Mouse (Mus musculus): ENCODE measurements at regions not wholly inside any gene's neighbourhood (a gene's known extent, or its start where the extent isn't known, plus 50 kb on each side); places are given as distances from the start of the nearest gene placed in this dataset.

GRCm38 (mm10) chr8:35185165-35185564 lies 580.4 kb upstream of the Gm19410 start:
- Histone ChIP-seq H3K4me1 (ENCODE audit: control insufficient read depth, insufficient read depth, low read length) (no peaks in the 10 kb centered on the region), H3K4me2 (ENCODE audit: low read depth, low read length) (no peak overlapping the region), H3K36me3 (ENCODE audit: control insufficient read depth, insufficient read depth, low read length) (no peaks in the 10 kb centered on the region), H3K27me3 (ENCODE audit: control insufficient read depth, insufficient read depth, low read length) (no peaks in the 10 kb centered on the region), H3K27ac (ENCODE audit: low read length) (no peak overlapping the region), H3K4me3 (replicated peaks; ENCODE audit: low read length) (no peak overlapping the region; the same call in 1 of the 2 replicates), H3K9ac (ENCODE audit: low read length) (no peak overlapping the region), H3K9me3 (replicated peaks; ENCODE audit: control insufficient read depth, low read length) (0 out of 2 replicates have a peak, but pooled peaks cover 3% of the 10 kb centered on the region)
- ATAC-seq (ENCODE audit: insufficient read depth, low FRiP score): no peak
- 72% methylated on average over 10 of the region's 10 CpGs for WGBS

- Histone ChIP-seq H3K4me1 (ENCODE audit: control insufficient read depth, insufficient read depth, low read length) (peaks cover 1% of the 10 kb centered on the region; the same call in 1 of the 2 replicates), H3K4me3 (replicated peaks; ENCODE audit: low read length) (no peak overlapping the region), H3K9ac (ENCODE audit: low read length) (no peak overlapping the region), H3K4me2 (ENCODE audit: low read depth, low read length) (no peak overlapping the region), H3K9me3 (replicated peaks; ENCODE audit: control insufficient read depth, low read length) (no peaks in the 10 kb centered on the region), H3K36me3 (ENCODE audit: control insufficient read depth, insufficient read depth, low read length) (no peaks in the 10 kb centered on the region), H3K27me3 (ENCODE audit: control insufficient read depth, insufficient read depth, low read length) (no peaks in the 10 kb centered on the region), H3K27ac (ENCODE audit: low read length) (no peak overlapping the region)
- ATAC-seq (ENCODE audit: insufficient read depth, low FRiP score): no peak
- WGBS: 93% methylated on average over 8 of the region's 8 CpGs
Measured at GRCm38 (mm10) chr8:35188531-35188930, 577.1 kb upstream of the Gm19410 start.

- no peak overlapping the region for H3K4me3 ChIP-seq (replicated peaks; ENCODE audit: low read length)
- H3K27ac ChIP-seq (ENCODE audit: low read length): no peak overlapping the region
- H3K4me2 ChIP-seq (ENCODE audit: low read depth, low read length): no peak overlapping the region
- ATAC-seq (ENCODE audit: insufficient read depth, low FRiP score): no peak
- H3K36me3 ChIP-seq (ENCODE audit: control insufficient read depth, insufficient read depth, low read length): no peaks in the 10 kb centered on the region
- no peak overlapping the region for H3K9ac ChIP-seq (ENCODE audit: low read length)
- H3K4me1 ChIP-seq (ENCODE audit: control insufficient read depth, insufficient read depth, low read length): peaks cover 3% of the 10 kb centered on the region; the same call in 1 of the 2 replicates
- H3K9me3 ChIP-seq (replicated peaks; ENCODE audit: control insufficient read depth, low read length): no peaks in the 10 kb centered on the region
- H3K27me3 ChIP-seq (ENCODE audit: control insufficient read depth, insufficient read depth, low read length): no peaks in the 10 kb centered on the region
- 69% methylated on average over 16 of the region's 16 CpGs for WGBS
Measured at GRCm38 (mm10) chr8:35189695-35190094, 575.9 kb upstream of the Gm19410 start.

- no peaks in the 10 kb centered on the region for H3K36me3 ChIP-seq (ENCODE audit: control insufficient read depth, insufficient read depth, low read length)
- H3K9me3 ChIP-seq (replicated peaks; ENCODE audit: control insufficient read depth, low read length): no peaks in the 10 kb centered on the region
- H3K4me2 ChIP-seq (ENCODE audit: low read depth, low read length): no peak overlapping the region
- peaks cover 3% of the 10 kb centered on the region; the same call in 1 of the 2 replicates for H3K4me1 ChIP-seq (ENCODE audit: control insufficient read depth, insufficient read depth, low read length)
- H3K4me3 ChIP-seq (replicated peaks; ENCODE audit: low read length): no peak overlapping the region
- H3K27ac ChIP-seq (ENCODE audit: low read length): no peak overlapping the region
- no peaks in the 10 kb centered on the region for H3K27me3 ChIP-seq (ENCODE audit: control insufficient read depth, insufficient read depth, low read length)
- WGBS: 44% methylated on average over 3 of the region's 3 CpGs
- ATAC-seq (ENCODE audit: insufficient read depth, low FRiP score): no peak
- H3K9ac ChIP-seq (ENCODE audit: low read length): no peak overlapping the region
Measured at GRCm38 (mm10) chr8:35192515-35192914, 573.1 kb upstream of the Gm19410 start.

GRCm38 (mm10) chr8:35193771-35194170 lies 571.8 kb upstream of the Gm19410 start:
- 7% methylated on average over 1 of the region's 1 CpGs for WGBS
- Histone ChIP-seq H3K9ac (ENCODE audit: low read length) (no peak overlapping the region), H3K4me2 (ENCODE audit: low read depth, low read length) (no peak overlapping the region), H3K27ac (ENCODE audit: low read length) (peak overlapping the region; percentile 68; the same call in 1 of the 2 replicates), H3K4me1 (ENCODE audit: control insufficient read depth, insufficient read depth, low read length) (peaks cover 12% of the 10 kb centered on the region), H3K36me3 (ENCODE audit: control insufficient read depth, insufficient read depth, low read length) (no peaks in the 10 kb centered on the region), H3K4me3 (replicated peaks; ENCODE audit: low read length) (no peak overlapping the region), H3K9me3 (replicated peaks; ENCODE audit: control insufficient read depth, low read length) (no peaks in the 10 kb centered on the region), H3K27me3 (ENCODE audit: control insufficient read depth, insufficient read depth, low read length) (no peaks in the 10 kb centered on the region)
- peak; percentile 54; the same call in 1 of the 2 replicates for ATAC-seq (ENCODE audit: insufficient read depth, low FRiP score)

GRCm38 (mm10) chr8:35196189-35196588 lies 569.4 kb upstream of the Gm19410 start:
- Histone ChIP-seq H3K27me3 (ENCODE audit: control insufficient read depth, insufficient read depth, low read length) (no peaks in the 10 kb centered on the region), H3K4me3 (replicated peaks; ENCODE audit: low read length) (no peak overlapping the region), H3K9ac (ENCODE audit: low read length) (no peak overlapping the region), H3K36me3 (ENCODE audit: control insufficient read depth, insufficient read depth, low read length) (no peaks in the 10 kb centered on the region), H3K9me3 (replicated peaks; ENCODE audit: control insufficient read depth, low read length) (no peaks in the 10 kb centered on the region), H3K27ac (ENCODE audit: low read length) (no peak overlapping the region), H3K4me1 (ENCODE audit: control insufficient read depth, insufficient read depth, low read length) (peaks cover 19% of the 10 kb centered on the region), H3K4me2 (ENCODE audit: low read depth, low read length) (no peak overlapping the region)
- 58% methylated on average over 4 of the region's 4 CpGs for WGBS
- ATAC-seq (ENCODE audit: insufficient read depth, low FRiP score): no peak

- 53% methylated on average over 2 of the region's 2 CpGs for WGBS
- no peak for ATAC-seq (ENCODE audit: insufficient read depth, low FRiP score)
- H3K9me3 ChIP-seq (replicated peaks; ENCODE audit: control insufficient read depth, low read length): no peaks in the 10 kb centered on the region
- H3K4me3 ChIP-seq (replicated peaks; ENCODE audit: low read length): no peak overlapping the region
- H3K4me2 ChIP-seq (ENCODE audit: low read depth, low read length): no peak overlapping the region
- no peaks in the 10 kb centered on the region for H3K36me3 ChIP-seq (ENCODE audit: control insufficient read depth, insufficient read depth, low read length)
- H3K27ac ChIP-seq (ENCODE audit: low read length): 0 out of 2 replicates have a peak overlapping the region, but pooled peaks have one; percentile 19
- peaks cover 24% of the 10 kb centered on the region for H3K4me1 ChIP-seq (ENCODE audit: control insufficient read depth, insufficient read depth, low read length)
- no peak overlapping the region for H3K9ac ChIP-seq (ENCODE audit: low read length)
- no peaks in the 10 kb centered on the region for H3K27me3 ChIP-seq (ENCODE audit: control insufficient read depth, insufficient read depth, low read length)
Measured at GRCm38 (mm10) chr8:35198766-35199165, 566.8 kb upstream of the Gm19410 start.

- H3K9me3 ChIP-seq (replicated peaks; ENCODE audit: control insufficient read depth, low read length): no peaks in the 10 kb centered on the region
- 9% methylated on average over 12 of the region's 12 CpGs for WGBS
- peak; percentile 87 for ATAC-seq (ENCODE audit: insufficient read depth, low FRiP score)
- H3K27ac ChIP-seq (ENCODE audit: low read length): peak overlapping the region; percentile 91
- H3K4me1 ChIP-seq (ENCODE audit: control insufficient read depth, insufficient read depth, low read length): peaks cover 38% of the 10 kb centered on the region
- H3K36me3 ChIP-seq (ENCODE audit: control insufficient read depth, insufficient read depth, low read length): no peaks in the 10 kb centered on the region
- H3K9ac ChIP-seq (ENCODE audit: low read length): peak overlapping the region; percentile 64
- H3K4me2 ChIP-seq (ENCODE audit: low read depth, low read length): peak overlapping the region; percentile 54
- H3K27me3 ChIP-seq (ENCODE audit: control insufficient read depth, insufficient read depth, low read length): no peaks in the 10 kb centered on the region
- peak overlapping the region; percentile 34 for H3K4me3 ChIP-seq (replicated peaks; ENCODE audit: low read length)
Measured at GRCm38 (mm10) chr8:35201416-35201815, 564.2 kb upstream of the Gm19410 start.

- H3K9me3 ChIP-seq (replicated peaks; ENCODE audit: control insufficient read depth, low read length): no peaks in the 10 kb centered on the region
- no peaks in the 10 kb centered on the region for H3K36me3 ChIP-seq (ENCODE audit: control insufficient read depth, insufficient read depth, low read length)
- peak overlapping the region; percentile 50 for H3K4me2 ChIP-seq (ENCODE audit: low read depth, low read length)
- H3K27me3 ChIP-seq (ENCODE audit: control insufficient read depth, insufficient read depth, low read length): no peaks in the 10 kb centered on the region
- no peak overlapping the region for H3K4me3 ChIP-seq (replicated peaks; ENCODE audit: low read length)
- WGBS: 63% methylated on average over 15 of the region's 15 CpGs
- peak overlapping the region; percentile 37; the same call in 1 of the 2 replicates for H3K9ac ChIP-seq (ENCODE audit: low read length)
- peak overlapping the region; percentile 53; the same call in 1 of the 2 replicates for H3K27ac ChIP-seq (ENCODE audit: low read length)
- no peak for ATAC-seq (ENCODE audit: insufficient read depth, low FRiP score)
- H3K4me1 ChIP-seq (ENCODE audit: control insufficient read depth, insufficient read depth, low read length): peaks cover 30% of the 10 kb centered on the region
Measured at GRCm38 (mm10) chr8:35204971-35205370, 560.6 kb upstream of the Gm19410 start.

Measured in stomach, embryonic 16.5 days (tissue).